Mouse (Mus musculus) heart, adult 2 months (tissue): ENCODE results near the gene Kcna7. TPM values are rescaled to one million over a fixed set of nuclear protein-coding genes. Genes with fewer than 3 reads are reported as not detected.

Experiments
- DNase-seq, 2 experiments: peaks; one replicate each; pipeline ENCODE4 v3.0.0; 2021
- H3K27ac ChIP-seq: fragments of 200-600 bp; 2 replicates; pipeline ENCODE4 v1.8.1; 2022
- H3K27me3 ChIP-seq: fragments of 200-500 bp; 2 replicates; pipeline ENCODE4 v1.6.1; 2012; ENCODE audit warnings: mild to moderate bottlenecking, low read length, inconsistent platforms, mixed read lengths; ENCODE audit not compliant: control insufficient read depth, insufficient read depth
- H3K36me3 ChIP-seq: fragments of 200-500 bp; 2 replicates; pipeline ENCODE4 v1.6.1; 2012; ENCODE audit warnings: low read length, inconsistent platforms; ENCODE audit not compliant: control insufficient read depth, insufficient read depth
- H3K4me1 ChIP-seq: fragments of 200-500 bp; 2 replicates; pipeline ENCODE4 v1.6.1; 2011; ENCODE audit warnings: low read length; ENCODE audit not compliant: control insufficient read depth, insufficient read depth
- H3K4me3 ChIP-seq: fragments of 200-600 bp; 2 replicates; pipeline ENCODE4 v1.8.1; 2022
- H3K79me2 ChIP-seq: fragments of 200-500 bp; replicated peaks from 2 replicates; pipeline ENCODE4 v1.6.1; 2012; ENCODE audit warnings: mild to moderate bottlenecking, inconsistent platforms, low read length, moderate library complexity, mixed read lengths; ENCODE audit not compliant: control insufficient read depth, insufficient read depth
- H3K9ac ChIP-seq: fragments of 200-500 bp; 2 replicates; pipeline ENCODE4 v1.6.1; 2012; ENCODE audit warnings: low read depth, mild to moderate bottlenecking, control low read depth, inconsistent platforms, low read length, mixed read lengths
- CTCF ChIP-seq: fragments of 200-600 bp; IDR thresholded peaks from 2 replicates; pipeline ENCODE4 v1.8.1; 2022; ENCODE audit warnings: antibody characterized with exemption, mild to moderate bottlenecking, moderate library complexity
- EP300 ChIP-seq: fragments of 200-500 bp; IDR thresholded peaks from 2 replicates; pipeline ENCODE4 v1.6.1; 2011; ENCODE audit warnings: low read depth, low read length, control low read depth; ENCODE audit not compliant: insufficient read depth
- POLR2A ChIP-seq: fragments of 200-500 bp; IDR thresholded peaks from 2 replicates; pipeline ENCODE4 v1.6.1; 2011; ENCODE audit warnings: mild to moderate bottlenecking, low read depth, low read length, control low read depth; ENCODE audit not compliant: insufficient read depth
- WGBS: fragments of 180-500 bp; shearing (Covaris S2); methylation state at CpG from one replicate; pipeline ENCODE4 v1.1.7; 2018; 5-methylcytosine and 5-hydroxymethylcytosine counted together
- intact Hi-C: fragments of 180-260 bp; cut with DNase I; formaldehyde crosslinking; loops from one replicate; pipeline ENCODE4 v1.15.1; 2025
- polyA plus RNA-seq: library from polyadenylated mRNA; depleted of rRNA; stranded (reverse); fragments of >200 nt; gene quantifications from 2 replicates; pipeline ENCODE4 v1.2.3, GENCODE M21; 2012
- total RNA-seq, 2 experiments: library from RNA; stranded (reverse); gene quantifications; 2 replicates each; pipeline ENCODE4 v1.2.3; 2021

Gene Kcna7
- total and polyA plus RNA-seq, 3 experiments: 5.9 to 6.7 (median 6.0) TPM

DNA sequence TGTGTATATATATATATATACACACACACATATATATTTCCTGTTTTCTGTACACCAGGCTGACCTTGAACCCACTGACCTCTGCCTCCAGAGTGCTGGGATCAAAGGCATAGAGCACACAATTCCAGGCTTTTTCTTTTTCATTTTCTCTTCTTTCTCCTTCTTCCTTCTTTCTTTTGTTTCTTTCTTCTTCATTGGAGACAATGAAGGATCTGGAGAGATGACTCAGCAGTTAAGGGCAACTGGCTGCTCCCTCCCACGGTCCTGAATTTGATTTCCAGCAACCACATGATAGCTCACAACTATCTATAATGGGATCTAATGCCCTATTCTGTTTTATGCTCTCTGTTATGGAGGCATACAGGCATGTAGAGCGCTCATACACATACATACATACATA, 8.7 kb upstream of the Kcna7 start:
- 78% methylated on average over 2 of the region's 2 CpGs for WGBS
- no peak overlapping the region for H3K27ac ChIP-seq

GRCm38 (mm10) chr7:45401521-45402085, 3.9 kb upstream of the Kcna7 start:
- H3K36me3 ChIP-seq: no peaks in the 10 kb centered on the region

More for the DNA sequence above, 8.7 kb upstream of the Kcna7 start:
- Histone ChIP-seq H3K4me3 (no peak overlapping the region), H3K9ac (no peak overlapping the region), H3K36me3 (peaks cover 14% of the 10 kb centered on the region), H3K27me3 (no peaks in the 10 kb centered on the region), H3K4me1 (peaks cover 7% of the 10 kb centered on the region), H3K79me2 (peaks cover 8% of the 10 kb centered on the region)
- no peak for TF ChIP-seq POLR2A
- no peak for TF ChIP-seq EP300
- no peak for TF ChIP-seq CTCF
- DNase-seq: no peak
- intact Hi-C loops: loop anchor here (5.0 kb wide), 1 partner anchor 94 kb away; no protein-coding TSS in a partner anchor

DNA sequence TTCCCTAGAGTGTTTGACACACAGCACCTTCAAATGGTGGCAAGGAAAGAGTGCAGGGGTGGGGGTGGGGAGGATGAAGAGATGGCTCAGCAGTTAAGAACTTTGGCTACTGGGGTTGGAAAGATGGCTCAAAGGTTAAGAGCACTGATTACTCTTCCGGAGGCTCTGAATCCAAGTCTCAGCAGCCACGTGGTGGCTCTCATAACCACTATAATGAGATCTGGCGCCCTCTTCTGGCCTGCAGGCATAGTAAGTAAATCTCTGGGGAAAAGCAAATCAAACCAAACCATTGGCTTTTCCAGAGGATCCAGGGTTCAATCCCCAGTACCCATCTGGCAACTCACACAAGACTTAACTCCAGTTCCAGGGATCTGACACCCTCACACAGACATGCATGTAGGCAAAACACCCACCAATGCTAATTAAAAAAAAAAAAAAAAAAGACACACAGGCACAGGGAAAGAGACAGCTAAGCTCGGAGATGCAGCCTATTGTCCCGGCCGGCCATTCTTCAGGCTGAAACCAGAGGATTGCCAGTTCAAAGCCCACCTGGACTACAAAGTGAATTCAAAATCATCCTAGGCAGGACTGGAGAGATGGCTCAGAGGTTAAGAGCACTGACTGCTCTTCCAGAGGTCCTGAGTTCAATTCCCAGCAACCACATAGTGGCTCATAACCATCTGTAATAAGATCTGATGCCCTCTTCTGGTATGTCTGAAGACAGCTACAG, 1.8 kb upstream of the Kcna7 start:
- H3K27ac ChIP-seq: no peak overlapping the region
- no peak overlapping the region for H3K9ac ChIP-seq
- H3K4me1 ChIP-seq: 0 out of 2 replicates have a peak, but pooled peaks cover 3% of the 10 kb centered on the region
- no peaks in the 10 kb centered on the region for H3K79me2 ChIP-seq
- H3K4me3 ChIP-seq: no peak overlapping the region
- intact Hi-C loops: no loop called here
- peak; percentile 45 to 56 for DNase-seq
- H3K27me3 ChIP-seq: no peaks in the 10 kb centered on the region
- WGBS: 42% methylated on average over 6 of the region's 6 CpGs
- H3K36me3 ChIP-seq: no peaks in the 10 kb centered on the region
- TF ChIP-seq CTCF (peak; percentile 73), POLR2A (no peak)

More at GRCm38 (mm10) chr7:45401521-45402085, 3.9 kb upstream of the Kcna7 start:
- H3K79me2 ChIP-seq: no peaks in the 10 kb centered on the region
- 51% methylated on average over 10 of the region's 10 CpGs for WGBS
- intact Hi-C loops: no loop called here
- no peak overlapping the region for H3K27ac ChIP-seq
- no peak for DNase-seq
- no peak for TF ChIP-seq CTCF
- TF ChIP-seq EP300: no peak
- TF ChIP-seq POLR2A: no peak
- no peaks in the 10 kb centered on the region for H3K27me3 ChIP-seq
- H3K9ac ChIP-seq: no peak overlapping the region
- H3K4me3 ChIP-seq: no peak overlapping the region
- 0 out of 2 replicates have a peak, but pooled peaks cover 3% of the 10 kb centered on the region for H3K4me1 ChIP-seq

GRCm38 (mm10) chr7:45406157-45407156, 1.0 kb downstream of the Kcna7 start:
- Histone ChIP-seq H3K36me3 (no peaks in the 10 kb centered on the region), H3K27me3 (no peaks in the 10 kb centered on the region), H3K4me3 (peak overlapping the region; percentile 23), H3K79me2 (no peaks in the 10 kb centered on the region), H3K9ac (peak overlapping the region; percentile 73), H3K4me1 (0 out of 2 replicates have a peak, but pooled peaks cover 3% of the 10 kb centered on the region), H3K27ac (peak overlapping the region; percentile 28; the same call in 1 of the 2 replicates)
- TF ChIP-seq EP300 (no peak), CTCF (peak; percentile 67), POLR2A (peak; percentile 8; the same call in 1 of the 2 replicates)
- DNase-seq: peak; percentile 67 to 73
- intact Hi-C loops: loop anchor here (2.0 kb wide), 1 partner anchor 26 kb away; no protein-coding TSS in a partner anchor
- WGBS: under 1% methylated on average over 114 of the region's 114 CpGs

GRCm38 (mm10) chr7:45407836-45408235, 2.4 kb downstream of the Kcna7 start:
- H3K27me3 ChIP-seq: no peaks in the 10 kb centered on the region
- H3K79me2 ChIP-seq: no peaks in the 10 kb centered on the region
- no peak for DNase-seq
- H3K27ac ChIP-seq: no peak overlapping the region
- intact Hi-C loops: loop anchor here (2.0 kb wide), 1 partner anchor 25 kb away; no protein-coding TSS in a partner anchor
- WGBS: 73% methylated on average over 10 of the region's 10 CpGs
- no peak overlapping the region for H3K9ac ChIP-seq
- no peaks in the 10 kb centered on the region for H3K36me3 ChIP-seq
- TF ChIP-seq CTCF (no peak), EP300 (no peak), POLR2A (no peak)
- H3K4me1 ChIP-seq: 0 out of 2 replicates have a peak, but pooled peaks cover 3% of the 10 kb centered on the region
- no peak overlapping the region for H3K4me3 ChIP-seq
